Mouse (Mus musculus): ENCODE measurements at regions not wholly inside any gene's neighbourhood (a gene's known extent, or its start where the extent isn't known, plus 50 kb on each side); places are given as distances from the start of the nearest gene placed in this dataset.

DNA sequence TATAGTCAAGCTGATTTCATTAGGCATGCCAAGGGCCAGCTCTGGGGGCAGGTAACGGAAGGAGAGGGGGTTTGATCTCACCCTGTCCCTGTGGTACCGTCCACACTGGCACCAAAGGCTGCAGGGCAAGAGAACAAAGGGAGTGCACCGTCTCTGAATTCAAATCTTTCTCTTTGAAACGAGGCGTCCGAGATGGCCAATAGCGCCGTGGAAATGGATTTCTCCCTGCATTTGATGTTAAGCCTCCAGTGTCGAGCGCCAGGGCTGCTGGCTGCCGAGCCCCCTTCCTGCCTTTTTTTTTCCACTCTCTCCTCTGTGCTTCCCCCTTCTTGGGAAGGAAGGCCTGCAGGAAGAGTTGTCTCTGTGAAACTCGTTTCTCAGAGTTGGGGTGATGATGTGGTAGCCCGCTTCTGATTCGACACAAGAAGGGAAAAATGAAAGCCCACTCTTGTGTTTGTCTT, 235.5 kb downstream of the 3110018I06Rik start:
- Histone ChIP-seq H3K27me3 (ENCODE audit: insufficient read depth, low read length) (no peaks in the 10 kb centered on the region), H3K27ac (no peak overlapping the region), H3K36me3 (ENCODE audit: insufficient read depth, low read length) (no peaks in the 10 kb centered on the region), H3K9ac (ENCODE audit: low read depth, low read length) (no peak overlapping the region), H3K4me1 (replicated peaks; ENCODE audit: insufficient read depth, low read length) (no peaks in the 10 kb centered on the region), H3K4me2 (ENCODE audit: low read length) (no peak overlapping the region), H3K4me3 (replicated peaks; ENCODE audit: low read depth, low read length) (no peak overlapping the region), H3K9me3 (replicated peaks; ENCODE audit: low read length) (no peaks in the 10 kb centered on the region)
- ATAC-seq (replicated peaks; ENCODE audit: low FRiP score, low read depth) (no peak), DNase-seq (ENCODE audit: low spot score) (no peak)
- WGBS = 56% methylated on average over 14 of the region's 14 CpGs
- TF ChIP-seq CTCF (IDR thresholded peaks at IDR 0.05; ENCODE audit: low read depth) = no peak

- Histone ChIP-seq H3K4me1 (replicated peaks; ENCODE audit: insufficient read depth, low read length) (no peaks in the 10 kb centered on the region), H3K9ac (ENCODE audit: low read depth, low read length) (no peak overlapping the region), H3K4me3 (replicated peaks; ENCODE audit: low read depth, low read length) (no peak overlapping the region), H3K27me3 (ENCODE audit: insufficient read depth, low read length) (no peaks in the 10 kb centered on the region), H3K4me2 (ENCODE audit: low read length) (no peak overlapping the region), H3K27ac (no peak overlapping the region), H3K36me3 (ENCODE audit: insufficient read depth, low read length) (no peaks in the 10 kb centered on the region), H3K9me3 (replicated peaks; ENCODE audit: low read length) (no peaks in the 10 kb centered on the region)
- WGBS = 27% methylated on average over 8 of the region's 8 CpGs
- no peak for ATAC-seq (replicated peaks; ENCODE audit: low FRiP score, low read depth)
- DNase-seq (ENCODE audit: low spot score) = no peak
- TF ChIP-seq CTCF (IDR thresholded peaks at IDR 0.05; ENCODE audit: low read depth) = no peak
Measured at GRCm38 (mm10) chr12:107724467-107724866, 236.0 kb downstream of the 3110018I06Rik start.

DNA sequence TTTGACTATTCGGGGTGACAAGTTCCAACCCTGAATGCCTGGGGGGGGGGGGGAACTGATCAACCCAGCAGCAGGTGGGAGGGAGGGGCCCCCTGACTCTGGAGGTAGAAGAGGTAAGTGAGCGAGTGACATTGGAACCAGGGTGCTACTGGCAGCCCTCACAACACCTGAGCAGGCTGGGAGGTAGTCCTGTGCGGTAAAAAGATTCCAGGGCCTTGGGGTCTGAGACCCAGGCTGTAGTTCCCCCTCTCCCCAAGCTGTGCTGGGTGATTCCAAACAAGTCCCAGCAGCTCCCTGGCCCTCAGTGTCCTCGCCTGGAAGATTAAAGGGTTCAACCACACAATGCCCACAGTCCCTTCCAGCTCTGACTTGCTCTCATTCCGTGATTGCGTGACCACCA, 240.4 kb downstream of the 3110018I06Rik start:
- DNase-seq (ENCODE audit: low spot score) (no peak), ATAC-seq (replicated peaks; ENCODE audit: low FRiP score, low read depth) (no peak)
- Histone ChIP-seq H3K27me3 (ENCODE audit: insufficient read depth, low read length) (no peaks in the 10 kb centered on the region), H3K9ac (ENCODE audit: low read depth, low read length) (no peak overlapping the region), H3K27ac (no peak overlapping the region), H3K4me1 (replicated peaks; ENCODE audit: insufficient read depth, low read length) (no peaks in the 10 kb centered on the region), H3K4me2 (ENCODE audit: low read length) (no peak overlapping the region), H3K36me3 (ENCODE audit: insufficient read depth, low read length) (no peaks in the 10 kb centered on the region), H3K4me3 (replicated peaks; ENCODE audit: low read depth, low read length) (no peak overlapping the region), H3K9me3 (replicated peaks; ENCODE audit: low read length) (no peaks in the 10 kb centered on the region)
- WGBS = 78% methylated on average over 6 of the region's 6 CpGs
- no peak for TF ChIP-seq CTCF (IDR thresholded peaks at IDR 0.05; ENCODE audit: low read depth)

- Histone ChIP-seq H3K27ac (no peak overlapping the region), H3K4me2 (ENCODE audit: low read length) (no peak overlapping the region), H3K36me3 (ENCODE audit: insufficient read depth, low read length) (no peaks in the 10 kb centered on the region), H3K4me3 (replicated peaks; ENCODE audit: low read depth, low read length) (no peak overlapping the region), H3K9ac (ENCODE audit: low read depth, low read length) (no peak overlapping the region), H3K27me3 (ENCODE audit: insufficient read depth, low read length) (no peaks in the 10 kb centered on the region), H3K9me3 (replicated peaks; ENCODE audit: low read length) (no peaks in the 10 kb centered on the region), H3K4me1 (replicated peaks; ENCODE audit: insufficient read depth, low read length) (no peaks in the 10 kb centered on the region)
- no peak for TF ChIP-seq CTCF (IDR thresholded peaks at IDR 0.05; ENCODE audit: low read depth)
- 82% methylated on average over 11 of the region's 11 CpGs for WGBS
- DNase-seq (ENCODE audit: low spot score) (no peak), ATAC-seq (replicated peaks; ENCODE audit: low FRiP score, low read depth) (no peak)
Measured at GRCm38 (mm10) chr12:107729301-107729700, 240.9 kb downstream of the 3110018I06Rik start.

DNA sequence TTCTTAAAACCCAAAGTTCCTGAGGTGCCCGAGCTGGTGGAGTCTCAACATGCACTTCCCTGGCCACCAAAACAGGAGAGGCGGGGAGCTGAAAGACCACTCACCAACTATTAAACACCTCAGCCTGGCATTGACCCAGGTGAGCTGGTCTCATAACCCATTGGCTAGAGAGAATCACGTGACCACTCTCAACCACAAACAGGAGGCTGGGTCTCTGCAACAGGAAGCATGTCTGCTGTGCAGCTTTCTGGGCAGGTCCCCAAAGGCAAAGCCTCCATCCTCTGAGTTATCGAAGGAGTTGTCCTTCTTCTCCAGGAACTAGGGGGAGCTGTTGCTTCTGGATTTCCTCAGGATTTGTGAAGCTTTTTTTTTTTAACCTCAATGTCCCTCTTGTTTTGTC, 242.5 kb downstream of the 3110018I06Rik start:
- Histone ChIP-seq H3K27me3 (ENCODE audit: insufficient read depth, low read length) (no peaks in the 10 kb centered on the region), H3K36me3 (ENCODE audit: insufficient read depth, low read length) (no peaks in the 10 kb centered on the region), H3K9me3 (replicated peaks; ENCODE audit: low read length) (no peaks in the 10 kb centered on the region), H3K4me3 (replicated peaks; ENCODE audit: low read depth, low read length) (no peak overlapping the region), H3K4me1 (replicated peaks; ENCODE audit: insufficient read depth, low read length) (no peaks in the 10 kb centered on the region), H3K9ac (ENCODE audit: low read depth, low read length) (no peak overlapping the region), H3K4me2 (ENCODE audit: low read length) (no peak overlapping the region), H3K27ac (no peak overlapping the region)
- WGBS = 82% methylated on average over 4 of the region's 4 CpGs
- ATAC-seq (replicated peaks; ENCODE audit: low FRiP score, low read depth) (no peak), DNase-seq (ENCODE audit: low spot score) (no peak)
- TF ChIP-seq CTCF (IDR thresholded peaks at IDR 0.05; ENCODE audit: low read depth) = no peak

- no peaks in the 10 kb centered on the region for H3K4me1 ChIP-seq (replicated peaks; ENCODE audit: insufficient read depth, low read length)
- no peaks in the 10 kb centered on the region for H3K36me3 ChIP-seq (ENCODE audit: insufficient read depth, low read length)
- no peak overlapping the region for H3K27ac ChIP-seq
- H3K4me2 ChIP-seq (ENCODE audit: low read length) = no peak overlapping the region
- no peaks in the 10 kb centered on the region for H3K9me3 ChIP-seq (replicated peaks; ENCODE audit: low read length)
- DNase-seq (ENCODE audit: low spot score) (no peak), ATAC-seq (replicated peaks; ENCODE audit: low FRiP score, low read depth) (no peak)
- no peaks in the 10 kb centered on the region for H3K27me3 ChIP-seq (ENCODE audit: insufficient read depth, low read length)
- no peak overlapping the region for H3K9ac ChIP-seq (ENCODE audit: low read depth, low read length)
- no peak overlapping the region for H3K4me3 ChIP-seq (replicated peaks; ENCODE audit: low read depth, low read length)
- no peak for TF ChIP-seq CTCF (IDR thresholded peaks at IDR 0.05; ENCODE audit: low read depth)
- 88% methylated on average over 6 of the region's 6 CpGs for WGBS
Measured at GRCm38 (mm10) chr12:107734536-107734935, 246.1 kb downstream of the 3110018I06Rik start.

- Histone ChIP-seq H3K36me3 (ENCODE audit: insufficient read depth, low read length) (no peaks in the 10 kb centered on the region), H3K9ac (ENCODE audit: low read depth, low read length) (no peak overlapping the region), H3K4me1 (replicated peaks; ENCODE audit: insufficient read depth, low read length) (no peaks in the 10 kb centered on the region), H3K4me3 (replicated peaks; ENCODE audit: low read depth, low read length) (no peak overlapping the region), H3K4me2 (ENCODE audit: low read length) (no peak overlapping the region), H3K9me3 (replicated peaks; ENCODE audit: low read length) (no peaks in the 10 kb centered on the region), H3K27ac (no peak overlapping the region), H3K27me3 (ENCODE audit: insufficient read depth, low read length) (no peaks in the 10 kb centered on the region)
- ATAC-seq (replicated peaks; ENCODE audit: low FRiP score, low read depth) (no peak), DNase-seq (ENCODE audit: low spot score) (no peak)
- WGBS = 70% methylated on average over 13 of the region's 13 CpGs
- no peak for TF ChIP-seq CTCF (IDR thresholded peaks at IDR 0.05; ENCODE audit: low read depth)
Measured at GRCm38 (mm10) chr12:107742641-107743040, 254.2 kb downstream of the 3110018I06Rik start.

Measured in kidney, postnatal 0 days (tissue).